Mouse (Mus musculus) cerebellum, adult 9-11 months (tissue): ENCODE data around the gene Tsr1.
A peak's percentile ranks its signal among the peaks of the same experiment; 100 is the strongest.

ENCODE experiments used
- DNase-seq: peaks from one replicate; pipeline ENCODE4 v3.0.0; 2022

The Tsr1 gene

GRCm38 (mm10) chr11:74897678-74898516 is at the start of gene Tsr1:
Gene Tsr1, plus strand, starts transcription at chr11:74898071.
- peak; percentile 91 for DNase-seq

GRCm38 (mm10) chr11:74850998-74851661 is 46.7 kb upstream of the Tsr1 start:
- DNase-seq, result no peak

GRCm38 (mm10) chr11:74857756-74858155 is 40.1 kb upstream of the Tsr1 start:
- DNase-seq, result no peak

GRCm38 (mm10) chr11:74862129-74862528 is 35.7 kb upstream of the Tsr1 start:
- DNase-seq, result no peak

GRCm38 (mm10) chr11:74863471-74863870 is 34.4 kb upstream of the Tsr1 start:
- DNase-seq, result no peak

- DNase-seq, result no peak
These were observed 33.5 kb upstream of the Tsr1 start for GRCm38 (mm10) chr11:74864421-74864820.

GRCm38 (mm10) chr11:74865252-74865651 is 32.6 kb upstream of the Tsr1 start:
- DNase-seq, result peak; percentile 52

GRCm38 (mm10) chr11:74866640-74867039 is 31.2 kb upstream of the Tsr1 start:
- peak; percentile 95 for DNase-seq

- DNase-seq, result peak; percentile 97
These were observed 30.7 kb upstream of the Tsr1 start for GRCm38 (mm10) chr11:74867181-74867580.

GRCm38 (mm10) chr11:74868046-74868760 is 29.7 kb upstream of the Tsr1 start:
- DNase-seq, result peak; percentile 74

GRCm38 (mm10) chr11:74869603-74870002 is 28.3 kb upstream of the Tsr1 start:
- DNase-seq, result no peak

GRCm38 (mm10) chr11:74870544-74870943 is 27.3 kb upstream of the Tsr1 start:
- DNase-seq, result no peak

GRCm38 (mm10) chr11:74870991-74871622 is 26.8 kb upstream of the Tsr1 start:
- no peak for DNase-seq

- DNase-seq, result peak; percentile 74
These were observed 23.2 kb upstream of the Tsr1 start for GRCm38 (mm10) chr11:74874630-74875029.

- peak; percentile 82 for DNase-seq
These were observed 21.1 kb upstream of the Tsr1 start for GRCm38 (mm10) chr11:74876801-74877200.

- DNase-seq, result no peak
These were observed 16.9 kb upstream of the Tsr1 start for GRCm38 (mm10) chr11:74880999-74881398.

GRCm38 (mm10) chr11:74881979-74882378 is 15.9 kb upstream of the Tsr1 start:
- DNase-seq, result no peak

GRCm38 (mm10) chr11:74883098-74883497 is 14.8 kb upstream of the Tsr1 start:
- DNase-seq, result peak; percentile 79

GRCm38 (mm10) chr11:74894619-74895018 is 3.3 kb upstream of the Tsr1 start:
- no peak for DNase-seq

- DNase-seq, result peak; percentile 78
These were observed 1.6 kb upstream of the Tsr1 start for GRCm38 (mm10) chr11:74895980-74896900.

- peak; percentile 73 for DNase-seq
These were observed 782 bp upstream of the Tsr1 start, which contains the start of gene Sgsm2 for GRCm38 (mm10) chr11:74896901-74897677. Gene Sgsm2, minus strand, starts transcription at chr11:74897060.
